Mouse (Mus musculus) midbrain, embryonic 10.5 days (tissue): ENCODE results near the gene Ccl25. TPM values are rescaled to one million over a fixed set of nuclear protein-coding genes. Genes with fewer than 3 reads are reported as not detected.

ENCODE experiments used
- DNase-seq: peaks from one replicate; pipeline ENCODE4 v3.0.0-alpha.2; 2017; ENCODE audit warnings: low spot score
- H3K27ac ChIP-seq: fragments of 300-500 bp; sonication (generic); replicated peaks from 2 replicates; pipeline ENCODE4 v1.5.1; 2016; ENCODE audit warnings: mild to moderate bottlenecking
- H3K27me3 ChIP-seq: fragments of 300-500 bp; sonication (generic); 2 replicates; pipeline ENCODE4 v1.6.1; 2016; ENCODE audit warnings: low read depth, mild to moderate bottlenecking; ENCODE audit not compliant: poor library complexity, severe bottlenecking
- H3K36me3 ChIP-seq: fragments of 300-500 bp; sonication (generic); 2 replicates; pipeline ENCODE4 v1.6.1; 2016; ENCODE audit warnings: mild to moderate bottlenecking, moderate library complexity
- H3K4me1 ChIP-seq: fragments of 300-500 bp; sonication (generic); 2 replicates; pipeline ENCODE4 v1.6.1; 2016
- H3K4me3 ChIP-seq: fragments of 300-500 bp; sonication (generic); 2 replicates; pipeline ENCODE4 v1.5.1; 2016; ENCODE audit warnings: mild to moderate bottlenecking, moderate library complexity
- H3K9me3 ChIP-seq: fragments of 300-500 bp; sonication (generic); replicated peaks from 2 replicates; pipeline ENCODE4 v1.6.1; 2016; ENCODE audit warnings: mild to moderate bottlenecking
- WGBS: fragments of 180-500 bp; shearing (Covaris S2); methylation state at CpG from one replicate; pipeline ENCODE4 v1.1.7; 2016; 5-methylcytosine and 5-hydroxymethylcytosine counted together
- polyA plus RNA-seq: library from polyadenylated mRNA; unstranded; fragments of >200 nt; fragmentation: Nextera tagmentation; extraction: Ambion mirVana; gene quantifications from 2 replicates; pipeline ENCODE4 v1.2.1, GENCODE M21; 2016

Ccl25 gene
- polyA plus RNA-seq: 23.2 and 24.5 TPM in 2 replicates

DNA sequence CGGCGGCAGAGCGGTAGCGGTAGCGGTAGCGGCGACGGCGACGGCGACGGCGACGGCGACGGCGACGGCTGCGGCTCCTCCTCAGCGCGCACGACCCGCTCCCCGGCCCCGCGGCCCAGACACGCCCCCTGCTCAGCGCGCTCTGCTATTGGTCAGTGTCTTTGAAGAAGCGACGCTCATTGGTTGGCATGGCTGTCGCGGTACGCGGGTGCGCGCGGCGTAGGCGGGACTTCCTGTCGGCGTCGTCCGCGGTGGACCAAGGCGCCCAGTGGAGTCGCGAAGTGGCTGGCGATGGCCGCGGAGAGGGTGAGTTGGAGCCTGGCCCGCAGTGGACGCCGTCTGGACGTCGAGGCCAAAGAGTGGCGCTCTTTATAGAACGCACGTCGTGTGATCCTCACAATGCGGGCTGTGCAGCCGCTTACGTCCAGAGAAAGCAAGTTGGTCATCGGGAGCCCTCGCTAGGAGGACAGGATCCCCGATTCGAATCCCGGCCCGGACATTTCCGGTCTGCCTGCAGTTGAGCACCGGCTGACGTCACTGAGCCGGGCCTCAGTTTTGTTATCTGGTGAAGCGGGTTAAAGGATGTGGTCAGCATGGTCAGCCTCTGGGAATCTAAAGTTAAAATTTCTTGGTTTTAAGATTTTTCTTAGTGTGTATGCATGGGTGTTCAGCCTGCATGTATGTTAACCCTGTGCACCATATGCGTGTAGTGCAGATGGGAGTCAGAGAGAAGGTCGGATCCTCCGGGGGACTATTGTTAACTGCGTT, at the start of gene Ccl25, which contains the start of gene Elavl1:
Gene Ccl25, plus strand, starts transcription at position 228 of the 768 bp plus-strand sequence.
Gene Elavl1, minus strand, starts transcription at position 431 of the 768 bp plus-strand sequence.
- Histone ChIP-seq H3K36me3 (peaks cover 71% of the 10 kb centered on the region), H3K4me1 (peaks cover 29% of the 10 kb centered on the region), H3K4me3 (peak within 1 kb of the TSS; percentile 82), H3K27me3 (no peaks in the 10 kb centered on the region), H3K27ac (peak within 1 kb of the TSS; percentile 99), H3K9me3 (no peaks in the 10 kb centered on the region)
- WGBS: under 1% methylated on average over 78 of the region's 78 CpGs
- peak; percentile 98 for DNase-seq

DNA sequence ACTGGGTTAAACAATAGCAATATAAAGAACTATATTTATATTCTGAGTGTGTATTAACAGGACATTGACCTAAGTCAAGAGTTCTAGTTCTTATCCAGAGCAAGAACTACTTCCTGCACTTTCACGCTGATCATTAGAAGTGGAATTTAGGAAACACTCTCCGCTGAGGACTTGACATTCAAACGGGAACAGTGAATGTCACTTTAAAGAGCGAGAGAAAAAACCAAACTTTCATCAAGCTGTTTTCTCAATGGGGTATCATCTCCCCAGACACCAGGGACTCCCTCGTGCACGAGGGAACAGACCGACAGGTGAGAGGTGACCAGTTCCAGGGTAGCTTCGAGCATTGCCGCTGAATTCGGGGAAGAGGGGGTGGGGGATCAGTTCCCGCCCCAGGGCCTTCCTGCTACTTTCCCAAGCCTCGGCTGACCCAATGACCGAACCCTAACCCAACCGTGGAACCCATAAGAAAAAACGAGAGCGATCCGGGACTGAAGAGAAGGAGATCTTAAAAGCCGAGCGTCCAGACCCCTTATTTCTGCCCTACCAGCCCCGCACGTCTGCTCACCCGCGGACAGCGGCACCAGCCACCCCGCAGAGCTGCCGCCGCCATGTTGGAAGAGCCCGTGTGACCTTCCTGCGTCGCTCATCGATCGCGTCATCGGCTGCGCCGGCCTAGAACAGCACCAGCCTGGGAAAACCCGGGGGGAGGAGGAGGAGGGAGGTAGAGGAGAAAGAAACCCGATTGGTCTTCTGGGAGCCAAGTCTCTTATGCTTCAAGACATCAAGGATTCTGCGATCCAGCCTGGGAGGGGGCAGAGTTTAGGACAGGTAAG, 49.5 kb upstream of the Ccl25 start, which contains the start of gene Timm44:
Gene Timm44, minus strand, starts transcription at position 639 of the 836 bp plus-strand sequence.
- Histone ChIP-seq H3K27ac (peak within 1 kb of the TSS; percentile 91), H3K27me3 (no peaks in the 10 kb centered on the region), H3K9me3 (no peaks in the 10 kb centered on the region), H3K36me3 (peaks cover 37% of the 10 kb centered on the region), H3K4me3 (peak within 1 kb of the TSS; percentile 91), H3K4me1 (peaks cover 12% of the 10 kb centered on the region)
- under 1% methylated on average over 39 of the region's 39 CpGs for WGBS
- DNase-seq: peak; percentile 95

DNA sequence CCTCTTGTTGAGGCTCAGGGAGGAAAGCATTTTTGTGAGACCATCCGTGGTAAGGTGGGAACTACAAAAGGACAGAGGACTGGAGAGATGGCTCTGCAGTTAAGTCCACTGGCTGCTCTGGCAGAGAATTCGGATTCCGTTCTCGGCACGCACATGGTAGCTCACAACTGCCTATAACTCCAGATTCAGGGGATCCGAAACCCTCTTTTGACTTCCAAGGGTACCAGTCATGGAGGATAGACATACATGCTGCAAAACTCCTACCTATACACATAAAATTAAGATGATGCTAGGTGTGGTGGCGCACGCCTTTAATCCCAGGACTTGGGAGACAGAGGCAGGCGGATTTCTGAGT, 48.9 kb upstream of the Ccl25 start:
- Histone ChIP-seq H3K4me1 (peaks cover 12% of the 10 kb centered on the region), H3K27ac (peak overlapping the region; percentile 91), H3K4me3 (peak overlapping the region; percentile 91), H3K9me3 (no peaks in the 10 kb centered on the region), H3K36me3 (peaks cover 31% of the 10 kb centered on the region), H3K27me3 (no peaks in the 10 kb centered on the region)
- DNase-seq: no peak
- WGBS: 35% methylated on average over 9 of the region's 9 CpGs

DNA sequence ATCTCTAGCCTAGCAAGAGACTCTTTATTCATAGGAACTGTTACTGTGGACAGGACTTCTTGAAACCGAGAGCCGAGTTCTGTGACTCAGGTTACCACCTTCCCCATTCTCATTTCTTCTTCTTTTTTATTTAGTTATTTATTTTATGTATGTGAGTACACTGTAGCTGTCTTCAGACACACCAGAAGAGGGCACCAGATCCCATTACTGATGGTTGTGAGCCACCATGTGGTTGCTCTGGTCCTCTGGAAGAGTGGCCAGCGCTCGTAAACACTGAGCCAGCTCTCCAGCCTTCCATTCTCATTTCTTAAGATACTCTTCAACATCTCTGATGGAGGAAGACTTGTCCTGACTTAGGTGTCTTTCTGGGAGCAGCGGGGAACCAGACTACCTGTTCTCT, 32.3 kb upstream of the Ccl25 start:
- Histone ChIP-seq H3K27ac (no peak overlapping the region), H3K4me1 (no peaks in the 10 kb centered on the region), H3K4me3 (no peak overlapping the region), H3K36me3 (peaks cover 100% of the 10 kb centered on the region), H3K9me3 (no peaks in the 10 kb centered on the region), H3K27me3 (no peaks in the 10 kb centered on the region)
- WGBS: 92% methylated on average over 5 of the region's 5 CpGs
- no peak for DNase-seq

DNA sequence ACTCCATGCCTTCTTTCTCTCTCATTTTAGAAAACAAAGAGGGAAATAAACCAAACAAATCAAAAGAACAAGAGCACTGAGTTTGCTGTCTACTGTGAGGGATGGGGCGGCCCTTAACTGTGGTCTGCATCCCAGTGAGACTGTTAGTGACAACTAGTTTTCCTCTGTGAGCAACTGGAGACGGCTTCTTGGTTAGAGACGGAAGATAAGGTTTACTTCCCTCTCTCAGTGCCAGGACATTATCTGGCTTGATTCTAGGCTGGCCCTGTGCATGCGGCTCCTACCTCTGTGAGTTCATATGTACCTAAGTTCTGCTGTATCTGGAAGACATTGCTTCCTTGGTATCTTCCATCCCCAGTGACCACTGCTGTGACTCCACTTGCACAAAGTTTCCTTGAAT, 27.2 kb upstream of the Ccl25 start:
- H3K4me1 ChIP-seq: no peaks in the 10 kb centered on the region
- no peak overlapping the region for H3K27ac ChIP-seq
- H3K4me3 ChIP-seq: no peak overlapping the region
- WGBS: 94% methylated on average over 4 of the region's 4 CpGs
- H3K9me3 ChIP-seq: no peaks in the 10 kb centered on the region
- H3K36me3 ChIP-seq: peaks cover 98% of the 10 kb centered on the region
- no peak for DNase-seq
- H3K27me3 ChIP-seq: no peaks in the 10 kb centered on the region

DNA sequence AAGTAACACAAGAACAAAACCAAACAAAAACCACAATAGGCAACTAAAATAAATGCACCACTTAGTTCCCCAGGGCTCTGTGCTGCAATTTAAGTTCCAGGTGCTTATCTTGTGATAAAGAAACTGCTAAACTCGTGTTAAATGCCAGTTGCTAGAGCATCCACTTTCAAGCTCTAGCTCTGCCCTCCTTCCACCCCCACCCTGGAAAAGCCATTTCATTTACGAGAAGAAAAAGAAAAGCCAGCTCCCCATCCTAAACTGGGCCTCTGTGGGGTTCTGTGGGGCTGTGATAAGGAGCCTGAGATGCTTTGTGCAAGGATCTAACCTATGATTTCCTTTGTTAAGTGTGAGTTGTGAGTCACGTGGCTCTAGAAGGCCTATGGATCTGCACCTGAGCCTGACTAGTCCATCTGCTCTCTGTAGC, 20.9 kb upstream of the Ccl25 start:
- peaks cover 99% of the 10 kb centered on the region for H3K36me3 ChIP-seq
- H3K9me3 ChIP-seq: no peaks in the 10 kb centered on the region
- H3K4me1 ChIP-seq: no peaks in the 10 kb centered on the region
- H3K4me3 ChIP-seq: no peak overlapping the region
- H3K27me3 ChIP-seq: no peaks in the 10 kb centered on the region
- WGBS: 81% methylated on average over 3 of the region's 3 CpGs
- no peak overlapping the region for H3K27ac ChIP-seq
- no peak for DNase-seq

DNA sequence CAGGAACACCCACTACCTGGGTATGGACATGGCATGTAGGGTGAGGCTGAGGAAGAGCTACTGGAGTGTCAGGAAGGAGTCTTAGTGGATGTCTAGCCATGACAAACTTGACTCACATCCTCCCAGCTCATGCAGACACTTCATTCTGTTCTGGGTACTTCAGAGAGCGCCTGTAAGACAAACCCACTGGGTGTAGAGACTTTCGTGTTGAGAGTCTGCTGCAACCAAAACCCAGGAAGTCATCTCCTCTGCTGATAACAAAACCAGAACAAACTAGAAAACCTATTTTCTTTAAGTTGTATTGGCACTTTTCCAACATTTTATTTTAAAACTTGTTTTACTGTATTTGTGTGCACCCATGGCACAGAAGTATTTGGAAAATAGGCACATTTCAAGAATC, 19.2 kb upstream of the Ccl25 start:
- DNase-seq: no peak
- Histone ChIP-seq H3K9me3 (no peaks in the 10 kb centered on the region), H3K27me3 (no peaks in the 10 kb centered on the region), H3K4me1 (no peaks in the 10 kb centered on the region), H3K4me3 (no peak overlapping the region), H3K36me3 (peaks cover 100% of the 10 kb centered on the region), H3K27ac (no peak overlapping the region)
- WGBS: 94% methylated on average over 2 of the region's 2 CpGs

DNA sequence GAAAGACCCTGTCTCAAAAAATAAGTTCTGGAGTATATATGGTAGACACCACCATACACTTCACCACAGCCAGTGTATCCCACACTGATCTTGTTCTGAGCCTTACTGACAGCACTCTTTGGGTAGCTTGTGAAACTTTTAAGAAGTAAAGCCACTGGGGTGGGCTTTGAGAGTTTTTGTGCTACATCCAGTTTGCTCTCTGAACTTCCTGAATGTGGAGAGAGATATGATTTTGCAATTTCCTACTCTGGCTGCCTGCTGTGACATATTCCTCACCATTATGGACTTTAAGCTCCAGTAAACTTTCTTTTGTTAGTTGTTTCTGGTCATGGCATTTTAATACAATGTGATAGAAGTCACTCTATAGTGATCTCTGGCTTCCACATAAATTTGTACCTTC, 12.9 kb upstream of the Ccl25 start:
- no peak for DNase-seq
- no peak overlapping the region for H3K4me3 ChIP-seq
- no peaks in the 10 kb centered on the region for H3K27me3 ChIP-seq
- no peaks in the 10 kb centered on the region for H3K9me3 ChIP-seq
- peaks cover 62% of the 10 kb centered on the region for H3K36me3 ChIP-seq
- no peaks in the 10 kb centered on the region for H3K4me1 ChIP-seq
- H3K27ac ChIP-seq: no peak overlapping the region

DNA sequence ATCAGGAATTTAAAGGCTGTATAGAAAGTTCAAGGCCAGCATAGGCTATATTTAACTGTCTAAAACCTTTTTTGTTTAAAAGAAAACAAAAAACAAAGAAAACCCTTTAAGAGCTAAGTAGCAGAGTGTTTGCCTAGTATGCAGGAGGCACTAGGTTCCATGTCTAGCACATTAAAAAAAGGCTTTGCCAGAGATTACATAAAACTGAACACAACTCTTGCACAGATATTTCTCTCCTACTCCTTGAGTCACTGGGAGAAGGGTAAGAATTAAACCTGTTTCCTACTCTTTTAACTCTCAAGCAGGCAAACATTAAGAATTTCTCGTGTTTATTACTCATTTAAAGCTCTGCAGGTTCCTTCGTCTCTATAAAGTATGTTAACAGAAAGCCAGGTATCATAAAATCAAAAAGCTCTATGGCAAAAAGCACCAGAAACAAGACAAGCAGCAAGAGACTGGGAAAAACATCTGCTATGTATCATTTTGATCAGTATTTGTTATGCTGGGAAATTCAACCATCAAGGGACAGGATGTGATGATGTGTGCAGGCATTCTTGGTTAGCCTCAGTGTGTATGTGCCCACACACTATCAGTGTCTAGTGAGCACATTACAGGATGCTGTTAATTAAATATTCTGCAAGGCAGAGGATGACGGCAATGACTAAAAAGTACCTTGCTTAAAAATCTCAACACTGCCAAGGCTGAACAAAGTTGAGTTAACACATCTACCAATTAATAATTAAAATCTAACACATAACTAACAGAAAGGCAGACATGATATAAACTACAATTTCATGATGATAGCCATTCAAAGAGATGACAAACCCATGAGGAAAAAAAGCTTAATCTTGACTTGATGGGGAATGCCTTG, 11.5 kb upstream of the Ccl25 start:
- DNase-seq: no peak
- Histone ChIP-seq H3K27me3 (no peaks in the 10 kb centered on the region), H3K9me3 (no peaks in the 10 kb centered on the region), H3K4me3 (no peak overlapping the region), H3K27ac (no peak overlapping the region), H3K4me1 (no peaks in the 10 kb centered on the region), H3K36me3 (peaks cover 54% of the 10 kb centered on the region)
- WGBS: 91% methylated on average over 3 of the region's 3 CpGs

DNA sequence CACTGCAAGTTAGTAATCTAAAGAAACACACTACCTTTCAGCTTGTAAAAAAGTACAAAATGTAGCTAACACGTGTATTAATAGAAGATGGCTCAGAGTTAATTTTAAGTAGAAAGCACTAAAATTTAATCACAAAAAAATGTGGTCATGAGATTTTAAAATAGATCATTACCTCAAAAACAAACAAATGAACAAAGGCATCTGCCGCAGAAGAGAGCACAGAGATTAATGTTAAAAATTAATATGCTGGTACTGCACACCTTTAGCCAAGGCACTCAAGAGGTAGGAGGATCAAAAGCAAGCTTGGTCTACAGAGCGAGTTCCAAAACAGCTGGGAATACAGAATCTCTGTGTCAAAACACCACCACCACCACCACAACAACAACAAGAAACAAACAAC, 10.2 kb upstream of the Ccl25 start:
- DNase-seq: no peak
- Histone ChIP-seq H3K4me1 (no peaks in the 10 kb centered on the region), H3K36me3 (peaks cover 54% of the 10 kb centered on the region), H3K27me3 (no peaks in the 10 kb centered on the region), H3K4me3 (no peak overlapping the region), H3K27ac (no peak overlapping the region), H3K9me3 (no peaks in the 10 kb centered on the region)
- 90% methylated on average over 3 of the region's 3 CpGs for WGBS

DNA sequence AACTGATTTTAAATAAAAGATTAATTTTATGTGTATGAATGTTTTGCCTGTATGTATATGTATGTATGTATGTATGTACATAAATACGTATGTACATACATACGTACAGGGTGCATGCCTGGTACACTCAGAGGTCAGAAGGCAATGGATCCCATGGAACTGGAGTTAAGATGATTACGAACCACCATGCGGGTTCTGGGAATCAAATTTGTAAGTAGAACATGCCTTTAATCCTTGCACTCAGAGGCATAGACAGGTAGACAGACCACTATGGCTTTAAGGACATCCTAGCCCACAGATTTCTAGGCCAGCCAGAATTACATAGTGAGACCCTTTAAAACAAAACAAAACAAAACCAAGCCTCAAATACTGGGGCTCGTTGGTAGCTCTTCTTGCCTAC, 6.9 kb upstream of the Ccl25 start:
- Histone ChIP-seq H3K9me3 (no peaks in the 10 kb centered on the region), H3K4me3 (no peak overlapping the region), H3K4me1 (peaks cover 10% of the 10 kb centered on the region), H3K36me3 (peaks cover 54% of the 10 kb centered on the region), H3K27ac (no peak overlapping the region), H3K27me3 (no peaks in the 10 kb centered on the region)
- no peak for DNase-seq
- WGBS: 98% methylated on average over 5 of the region's 5 CpGs

DNA sequence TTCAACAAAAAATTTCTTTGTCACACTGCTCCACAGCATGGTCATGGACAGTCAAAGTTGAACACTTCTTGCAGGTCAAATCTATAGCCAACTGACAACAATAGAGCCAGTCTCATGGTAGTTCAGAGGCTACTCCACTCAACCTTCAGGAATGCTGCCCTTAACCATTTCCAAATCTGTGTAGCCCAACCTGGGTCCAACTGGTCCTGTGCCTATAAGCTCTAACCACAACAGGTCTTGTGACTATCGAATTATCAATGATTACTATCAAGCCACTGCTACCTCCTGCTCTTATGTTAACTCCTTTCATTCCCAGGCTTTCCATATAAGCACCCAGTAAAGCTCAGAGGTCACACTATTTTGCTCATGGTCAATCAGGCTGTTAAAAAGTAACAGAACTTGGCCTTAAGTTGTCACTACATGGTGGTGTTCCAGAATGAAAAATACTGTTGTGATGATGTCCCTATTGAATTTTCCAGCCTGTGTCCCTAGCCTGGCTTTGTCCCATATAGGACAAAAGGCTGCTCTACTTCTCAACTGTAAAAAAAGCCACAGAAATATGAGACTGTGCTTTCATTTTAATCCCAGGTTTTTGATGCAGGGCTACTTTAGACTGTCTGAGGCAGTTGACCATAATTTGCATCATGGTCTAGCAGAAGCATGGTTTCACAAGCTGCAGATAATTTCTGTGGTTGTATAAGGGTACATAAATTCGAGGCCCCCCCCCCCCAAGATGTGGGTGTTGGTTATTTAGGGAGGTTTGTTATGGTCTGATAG, 6.0 kb upstream of the Ccl25 start:
- Histone ChIP-seq H3K9me3 (no peaks in the 10 kb centered on the region), H3K36me3 (peaks cover 57% of the 10 kb centered on the region), H3K4me3 (no peak overlapping the region), H3K27me3 (no peaks in the 10 kb centered on the region), H3K4me1 (peaks cover 19% of the 10 kb centered on the region), H3K27ac (no peak overlapping the region)
- no peak for DNase-seq
- 98% methylated on average over 2 of the region's 2 CpGs for WGBS
